Mouse (Mus musculus): Measurements from ENCODE around the gene Strada.
A peak's percentile ranks its signal among the peaks of the same experiment; 100 is the strongest.

The Strada gene

DNA sequence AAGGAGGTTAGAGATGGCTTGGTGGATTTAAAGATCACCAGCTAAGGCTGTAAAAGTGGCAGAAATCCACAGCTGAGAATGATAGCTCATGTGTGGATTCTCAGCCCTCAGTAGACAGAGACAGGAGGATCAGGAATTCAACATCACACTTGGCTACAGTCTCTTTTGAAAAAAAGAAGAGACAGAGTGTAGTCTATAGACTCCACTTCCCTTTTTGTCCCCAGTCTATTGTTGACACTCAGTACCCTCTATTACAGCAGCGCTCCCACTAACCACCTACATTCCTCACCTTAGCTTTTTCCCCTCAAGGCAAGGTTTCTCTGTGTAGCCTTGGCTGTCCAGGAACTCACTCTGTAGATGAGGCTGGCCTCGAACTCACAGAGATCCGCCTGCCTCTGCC is 10.3 kb downstream of the Strada start:
- no peak for DNase-seq (ENCODE audit: low read depth, low spot score)

DNA sequence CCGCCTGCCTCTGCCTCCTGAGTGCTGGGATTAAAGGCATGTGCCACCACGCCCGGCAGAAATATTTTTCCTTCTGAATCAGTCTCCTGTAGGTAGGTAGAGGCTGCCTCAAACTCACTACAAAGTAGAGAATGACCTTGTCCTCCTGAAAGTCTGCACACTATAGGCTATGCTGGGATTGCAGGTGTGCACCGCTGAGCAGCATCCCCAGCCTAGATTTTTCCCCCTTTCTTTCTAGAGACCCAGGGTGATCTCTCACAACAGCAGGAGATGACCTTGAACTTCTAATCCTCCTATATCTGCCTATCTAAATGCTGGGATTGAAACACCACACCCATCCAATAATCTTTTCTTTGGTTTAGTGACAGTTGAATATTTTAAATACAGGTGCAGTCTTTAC is 14.6 kb downstream of the Strada start:
- no peak for DNase-seq (ENCODE audit: low read depth, low spot score)

DNA sequence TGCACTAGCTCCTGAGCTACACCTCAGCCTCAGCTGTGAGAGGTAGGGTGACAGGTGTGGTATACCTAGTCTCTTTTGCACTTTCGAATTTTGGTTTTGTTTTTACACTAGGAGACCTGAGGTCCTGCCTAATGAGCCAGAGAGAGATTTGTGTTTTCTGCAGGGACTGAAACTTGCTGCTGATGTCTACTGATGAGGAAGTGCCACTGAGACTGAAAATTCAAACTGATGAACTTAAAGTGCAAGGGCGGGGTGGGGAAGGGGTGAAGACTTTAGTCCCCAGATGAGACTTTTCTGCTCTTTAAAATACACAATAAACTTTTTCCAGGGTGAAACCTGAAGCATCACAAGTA is 21.5 kb downstream of the Strada start:
- no peak for DNase-seq (ENCODE audit: low read depth, low spot score)

DNA sequence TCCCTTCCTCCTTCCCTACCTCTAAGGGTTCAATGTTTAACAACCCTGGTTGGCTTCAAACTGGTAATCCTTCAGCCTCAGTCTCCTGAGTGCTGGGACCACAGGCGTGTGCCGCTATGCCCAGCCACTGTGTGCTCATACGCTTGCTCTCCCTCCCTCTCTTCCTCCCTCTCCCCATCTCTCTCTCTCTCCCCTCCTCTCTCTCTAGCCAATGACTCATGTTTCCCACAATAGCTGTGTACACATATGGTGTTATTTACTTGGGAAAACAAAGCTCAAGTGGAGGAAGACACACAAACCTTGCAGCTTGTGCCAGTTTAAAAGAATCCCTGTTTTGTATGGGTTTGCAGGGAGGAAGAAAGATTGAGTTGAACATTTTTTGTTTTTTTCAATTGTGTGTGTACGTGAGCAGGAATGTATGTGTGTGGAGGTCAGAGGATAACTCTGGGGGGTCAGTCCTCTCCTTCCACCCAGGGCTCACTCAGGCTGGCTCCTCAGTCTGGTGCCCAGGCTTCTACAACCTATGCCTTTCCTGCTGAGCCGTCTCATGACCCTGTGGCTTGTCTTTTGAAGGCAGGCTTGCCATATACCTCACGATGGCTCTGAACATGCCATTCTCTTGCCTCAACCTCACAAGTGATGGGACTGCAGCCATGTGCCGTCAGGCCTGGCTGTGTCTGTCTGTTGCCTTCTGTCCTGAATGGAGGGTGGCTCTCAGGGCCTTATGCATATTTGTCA is 22.1 kb downstream of the Strada start:
- DNase-seq (ENCODE audit: low read depth, low spot score) = no peak

DNA sequence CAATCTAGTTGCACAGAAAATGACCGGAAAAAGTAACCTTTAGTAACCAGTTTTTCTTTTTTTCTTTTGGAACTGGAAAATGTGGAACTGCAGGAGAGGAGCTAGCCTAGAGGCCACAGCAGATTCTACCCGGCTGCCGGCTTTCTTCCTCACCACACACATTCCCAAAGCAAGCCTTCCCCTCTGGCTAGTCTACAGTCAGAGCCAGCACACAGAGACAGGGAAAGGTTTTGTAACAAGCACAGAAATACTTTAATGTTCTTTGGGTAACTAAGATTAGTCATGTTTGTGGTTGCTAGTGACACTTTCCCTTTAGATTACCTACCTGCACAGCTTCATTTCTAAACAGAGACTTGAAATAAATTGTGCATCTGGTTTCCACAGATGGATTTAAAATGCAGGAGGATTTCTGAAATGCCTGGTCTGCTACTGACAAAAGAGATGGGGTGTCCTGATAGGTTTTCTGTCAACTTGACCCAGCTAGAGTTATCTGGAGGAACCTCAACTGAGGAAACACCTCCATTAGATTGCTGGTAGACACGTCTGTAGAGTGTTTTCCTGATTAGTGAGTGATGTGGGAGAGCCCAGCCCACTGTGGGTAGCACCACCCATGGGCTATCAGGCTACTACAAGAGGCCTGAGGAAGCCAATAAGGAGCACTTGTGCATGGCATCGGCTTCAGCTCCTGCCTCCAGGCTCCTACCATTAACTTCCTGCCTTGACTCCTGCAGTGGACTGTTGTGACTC is 23.8 kb downstream of the Strada start:
- no peak for DNase-seq (ENCODE audit: low read depth, low spot score)

GRCm38 (mm10) chr11:106176372-106176771 is 25.6 kb downstream of the Strada start:
- DNase-seq (ENCODE audit: low read depth, low spot score) = no peak

DNA sequence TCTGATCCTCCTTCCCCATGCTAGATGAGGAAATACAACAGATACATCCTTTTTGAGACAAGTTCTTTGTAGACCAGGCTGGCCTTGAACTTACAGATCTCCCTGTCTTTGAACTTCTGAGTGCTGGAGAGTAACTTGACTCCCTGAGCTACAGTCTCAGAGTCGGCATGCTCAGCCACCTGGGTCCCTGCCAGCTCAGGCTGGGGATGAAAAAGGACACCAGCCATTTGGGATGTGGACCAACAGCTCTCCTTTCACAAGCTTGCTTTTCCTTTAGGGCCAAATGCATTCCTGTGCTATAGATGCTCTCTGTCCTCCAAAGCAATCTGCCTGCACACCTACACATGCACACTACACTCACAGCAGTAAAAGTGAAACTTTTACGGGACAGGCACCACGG is 26.9 kb downstream of the Strada start:
- DNase-seq (ENCODE audit: low read depth, low spot score) = no peak

GRCm38 (mm10) chr11:106174372-106174771 is 27.6 kb downstream of the Strada start:
- no peak for DNase-seq (ENCODE audit: low read depth, low spot score)

DNA sequence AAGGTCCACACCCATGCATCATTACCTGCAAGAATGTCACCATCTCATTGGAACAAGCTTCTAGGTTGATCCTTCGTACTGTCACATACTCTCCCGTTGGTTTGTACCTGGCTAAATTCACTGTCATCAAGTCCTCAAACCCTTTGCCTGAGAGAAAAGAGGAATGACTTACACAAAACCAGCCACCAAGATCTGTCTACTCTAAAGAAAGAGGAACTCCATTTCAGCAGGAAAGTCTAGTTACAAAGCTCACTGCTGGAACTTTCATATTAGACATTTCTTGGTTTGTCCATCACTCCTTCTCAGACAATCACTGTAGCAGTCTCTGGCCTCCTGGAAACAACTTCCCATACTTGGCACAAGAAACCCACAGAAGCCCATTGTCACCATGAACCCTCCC is 28.7 kb downstream of the Strada start:
- no peak for DNase-seq (ENCODE audit: low read depth, low spot score)

DNA sequence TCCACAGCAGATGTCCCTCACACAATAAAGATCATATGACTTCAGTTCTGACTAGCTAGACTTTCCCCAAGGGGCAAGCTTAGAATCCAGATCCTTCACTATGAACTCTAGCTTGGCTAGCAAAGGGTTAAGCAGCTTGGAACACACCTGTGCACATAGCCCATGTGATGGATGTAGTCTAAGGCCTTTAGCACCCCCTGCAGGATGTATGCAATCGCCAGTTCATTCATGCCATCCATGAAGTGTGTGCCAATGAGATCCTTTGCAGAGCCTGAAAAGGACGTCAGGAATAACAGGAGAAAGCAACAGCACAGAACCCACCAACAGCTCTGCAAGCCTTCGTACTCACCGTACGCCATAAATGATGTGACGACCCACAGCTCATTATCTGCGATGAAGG is 31.2 kb downstream of the Strada start:
- DNase-seq (ENCODE audit: low read depth, low spot score) = no peak

- no peak for DNase-seq (ENCODE audit: low read depth, low spot score)
Measured at GRCm38 (mm10) chr11:106167435-106167834, 34.5 kb downstream of the Strada start.

DNA sequence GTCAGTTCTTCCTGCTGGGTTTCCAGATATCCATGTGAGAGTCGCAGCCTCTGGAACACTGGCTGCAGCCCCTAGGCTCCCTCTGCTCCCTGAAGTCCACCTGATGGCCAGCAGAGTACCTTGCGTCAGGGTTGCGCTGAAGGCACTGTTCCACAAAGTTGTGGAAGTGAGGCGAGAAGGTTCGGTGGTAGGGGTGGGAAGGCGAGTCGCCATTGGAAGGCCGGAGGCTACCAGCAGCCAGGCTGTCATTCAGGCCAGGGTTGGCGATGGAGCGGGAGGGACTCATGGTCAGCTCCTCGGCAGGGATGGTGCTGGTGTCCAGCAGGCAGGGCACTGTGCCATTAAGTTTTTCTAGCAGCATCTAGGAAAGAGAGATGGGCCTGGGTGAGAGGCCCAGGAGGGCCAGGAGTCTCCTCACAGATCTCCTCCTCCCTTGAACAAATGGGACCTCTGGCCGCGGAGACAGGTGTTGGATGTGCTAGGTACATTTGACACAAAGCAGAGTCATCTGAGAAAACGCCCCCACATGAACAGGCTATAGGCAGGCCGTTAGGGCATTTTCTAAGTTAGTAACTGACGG is 37.3 kb downstream of the Strada start:
- DNase-seq (ENCODE audit: low read depth, low spot score) = no peak

GRCm38 (mm10) chr11:106163546-106163945 is 38.4 kb downstream of the Strada start:
- DNase-seq (ENCODE audit: low read depth, low spot score) = no peak

DNA sequence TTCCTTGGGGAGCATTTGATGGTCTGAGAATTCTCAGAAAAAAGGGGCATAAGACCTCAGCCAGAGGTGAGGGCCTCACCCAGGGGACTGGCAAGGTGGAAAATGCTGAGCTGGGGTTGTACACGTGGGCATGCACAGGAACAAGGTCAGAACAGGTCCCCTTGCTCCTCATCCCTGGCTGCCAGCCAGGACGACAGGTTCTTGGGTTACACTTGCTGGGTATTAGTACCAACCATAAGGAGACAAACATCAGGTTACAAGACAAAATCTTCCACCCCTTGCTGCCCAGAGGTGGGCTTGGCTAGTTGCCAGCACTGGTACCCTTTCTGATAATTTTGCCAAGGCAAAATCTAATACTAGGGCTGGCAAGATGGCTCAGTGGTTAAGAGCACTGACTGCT is 39.7 kb downstream of the Strada start:
- DNase-seq (ENCODE audit: low read depth, low spot score) = no peak

DNA sequence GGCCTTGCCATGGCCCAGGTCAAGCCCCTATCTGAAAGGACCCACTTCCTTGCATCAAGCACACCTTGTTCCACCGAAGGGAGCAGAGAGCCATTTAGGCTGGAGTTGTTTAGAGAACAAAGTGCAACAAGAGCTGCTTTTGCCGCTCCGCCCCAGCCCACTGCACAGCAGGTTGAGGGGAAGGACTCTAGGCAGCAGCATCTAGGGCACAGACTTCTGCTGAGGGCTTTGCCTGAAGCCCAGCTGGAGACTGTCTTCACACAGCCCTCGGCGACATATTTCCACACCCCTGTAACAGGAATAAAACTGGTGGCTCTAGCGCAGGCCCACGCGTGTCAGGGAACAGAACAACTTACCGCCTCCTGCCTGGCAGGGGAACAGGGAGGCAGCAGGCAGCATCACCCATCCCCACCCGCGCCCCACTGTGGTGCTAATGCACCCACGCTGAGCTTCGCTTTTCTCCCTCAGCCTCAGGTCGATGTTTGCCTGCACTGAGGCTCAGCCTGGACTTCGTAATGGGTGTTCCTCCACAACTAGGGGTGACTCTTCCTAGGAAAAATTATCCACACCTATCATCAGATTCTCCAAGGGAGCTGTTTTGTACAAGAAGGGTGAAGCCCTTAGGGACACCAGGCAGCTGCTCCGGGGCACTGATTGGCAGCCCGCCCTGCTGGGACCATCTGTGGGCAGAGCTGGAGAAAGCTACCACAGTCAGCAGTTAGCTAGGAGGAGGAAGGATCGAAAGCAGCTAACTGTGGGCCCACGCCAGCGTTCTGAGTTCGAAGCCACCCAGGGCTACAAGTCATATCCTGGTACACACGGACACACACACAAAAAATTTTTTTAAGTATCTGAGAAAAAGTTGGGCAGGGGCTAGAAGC is 40.9 kb downstream of the Strada start, which contains the start of the genes Gm10840 and Limd2:
Gm10840 (plus strand) TSS at position 10 of the 881 bp plus-strand sequence.
Limd2 (minus strand) TSS at position 20 of the 881 bp plus-strand sequence.
- peak; percentile 32 for DNase-seq (ENCODE audit: low read depth, low spot score)

GRCm38 (mm10) chr11:106159921-106160840 is 41.8 kb downstream of the Strada start:
- peak; percentile 81 for DNase-seq (ENCODE audit: low read depth, low spot score)

DNA sequence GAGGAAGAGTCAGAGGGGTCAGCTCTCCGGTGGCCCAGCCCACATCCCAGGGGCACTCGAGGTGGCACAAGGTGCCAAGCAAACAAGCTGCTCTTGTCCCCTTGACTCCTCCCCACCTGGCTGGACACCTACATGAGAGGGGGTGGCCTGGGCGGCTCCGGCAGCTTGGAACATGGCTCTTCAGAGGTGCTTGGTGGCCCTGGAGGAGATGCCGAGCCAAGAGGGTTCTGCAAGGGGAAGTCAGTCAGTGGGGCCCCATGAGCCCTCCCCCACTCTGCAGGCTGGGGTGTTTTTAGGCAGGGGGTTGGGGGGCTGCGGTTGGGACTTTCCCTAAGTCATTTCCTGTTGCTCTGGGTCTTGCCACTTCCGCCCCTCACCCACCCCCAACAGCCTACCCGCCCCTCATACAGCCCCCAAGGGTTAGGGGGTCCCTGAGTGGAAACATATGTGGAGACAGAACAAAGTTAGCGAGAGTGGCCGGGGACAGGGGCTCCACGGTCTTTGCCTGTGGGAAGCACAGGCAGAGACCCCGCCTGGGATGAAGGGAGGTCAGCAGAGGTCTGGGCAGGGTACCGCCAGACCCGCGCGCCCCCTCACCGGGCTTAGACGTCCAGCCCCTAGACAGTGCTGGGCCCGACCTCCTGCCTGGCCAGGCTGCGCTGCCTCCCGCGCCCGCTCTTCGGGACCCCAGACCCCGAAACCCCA is 42.6 kb downstream of the Strada start:
- DNase-seq (ENCODE audit: low read depth, low spot score) = peak; percentile 61

DNA sequence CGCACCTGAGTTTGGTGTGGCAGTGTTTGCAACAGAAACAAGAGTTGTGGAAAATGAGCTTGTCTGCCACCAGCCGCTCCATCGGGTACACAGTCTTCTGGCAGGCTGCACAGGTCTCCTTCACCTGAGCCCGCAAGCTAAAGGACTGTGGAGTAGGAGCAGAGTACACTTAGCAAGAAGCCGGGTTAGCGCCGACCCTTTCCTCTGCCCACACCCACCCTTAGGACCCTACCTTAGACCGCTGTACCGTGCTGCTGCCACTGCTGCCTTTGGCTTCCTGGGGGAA is 43.1 kb downstream of the Strada start:
- no peak for DNase-seq (ENCODE audit: low read depth, low spot score)

GRCm38 (mm10) chr11:106158081-106158929 is 43.7 kb downstream of the Strada start:
- peak; percentile 14 for DNase-seq (ENCODE audit: low read depth, low spot score)

All from mesoderm, embryonic 11.5 days (tissue).